ENCODE assay signal across 16 mouse cellular contexts in genomic region chr4:136943175-136943574, GRCm38 (mm10). TPM values are rescaled to one million over a fixed set of nuclear protein-coding genes. Genes with fewer than 3 reads are reported as not detected.
A peak's percentile ranks its signal among the peaks of the same experiment; 100 is the strongest.
DNase-seq lines count a peak whose midpoint lies in the region; ATAC-seq and TF ChIP-seq lines count a peak whose summit lies in the region.
"Had no signal": no experiment of that assay in that cellular context is flagged by ENCODE, and none has a peak within 500 bp of the region (broad histone marks: within the 10 kb centered on the region; RNA-seq: fewer than 3 reads in every experiment).

No protein-coding gene starts in this region.

- no peak overlapping the region for H3K27ac ChIP-seq in heart, postnatal 0 days (ENCODE audit: low read depth)
- no peak overlapping the region for H3K27ac ChIP-seq in hindbrain, embryonic 13.5 days
- no peak overlapping the region for H3K27ac ChIP-seq in midbrain, embryonic 16.5 days (ENCODE audit: low read length)
- H3K27ac ChIP-seq: forebrain, embryonic 10.5 days had no signal

- 0 out of 2 replicates have a peak overlapping the region, but pooled peaks have one; percentile 20 for H3K4me2 ChIP-seq in heart, postnatal 0 days (ENCODE audit: low read depth, low read length)
- peak overlapping the region; percentile 30 for H3K4me2 ChIP-seq in hindbrain, embryonic 13.5 days
- H3K4me2 ChIP-seq in midbrain, embryonic 16.5 days (ENCODE audit: low read length): peak overlapping the region; percentile 30; the same call in 1 of the 2 replicates

- H3K9ac ChIP-seq in heart, postnatal 0 days (replicated peaks; ENCODE audit: low read depth, low read length): no peak overlapping the region; the same call in 1 of the 2 replicates
- no peak overlapping the region for H3K9ac ChIP-seq in hindbrain, embryonic 13.5 days
- H3K9ac ChIP-seq in midbrain, embryonic 16.5 days (ENCODE audit: low read depth, low read length): peak overlapping the region; percentile 46; the same call in 1 of the 2 replicates
- H3K9ac ChIP-seq: liver, postnatal 0 days had no signal

- no peak for TF ChIP-seq EP300 in heart, postnatal 0 days (IDR thresholded peaks at IDR 0.05; ENCODE audit: low read depth)

- H3K4me3 ChIP-seq in heart, postnatal 0 days (ENCODE audit: low read depth, low read length): no peak overlapping the region
- H3K4me3 ChIP-seq in hindbrain, embryonic 13.5 days: no peak overlapping the region
- H3K4me3 ChIP-seq in midbrain, embryonic 16.5 days (ENCODE audit: low read depth, low read length): no peak overlapping the region
- H3K4me3 ChIP-seq: forebrain, embryonic 10.5 days had no signal

- H3K9me3 ChIP-seq in heart, postnatal 0 days (replicated peaks; ENCODE audit: control insufficient read depth, low read length): no peaks in the 10 kb centered on the region
- H3K9me3 ChIP-seq in hindbrain, embryonic 13.5 days: no peaks in the 10 kb centered on the region
- no peaks in the 10 kb centered on the region for H3K9me3 ChIP-seq in midbrain, embryonic 16.5 days (replicated peaks; ENCODE audit: control insufficient read depth, low read length, poor library complexity, severe bottlenecking)
- H3K9me3 ChIP-seq: forebrain, embryonic 10.5 days had no signal

- H3K27me3 ChIP-seq in heart, postnatal 0 days (ENCODE audit: control insufficient read depth, insufficient read depth, low read length): peaks cover 78% of the 10 kb centered on the region
- H3K27me3 ChIP-seq in hindbrain, embryonic 13.5 days: peaks cover 40% of the 10 kb centered on the region
- H3K27me3 ChIP-seq in midbrain, embryonic 16.5 days (ENCODE audit: control insufficient read depth, insufficient read depth, low read depth, low read length): no peaks in the 10 kb centered on the region; the same call in none of the 2 replicates

- H3K36me3 ChIP-seq in heart, postnatal 0 days (replicated peaks; ENCODE audit: control insufficient read depth, insufficient read depth, low read length): no peaks in the 10 kb centered on the region
- no peaks in the 10 kb centered on the region for H3K36me3 ChIP-seq in hindbrain, embryonic 13.5 days
- H3K36me3 ChIP-seq in midbrain, embryonic 16.5 days (ENCODE audit: control insufficient read depth, insufficient read depth, low read length): no peaks in the 10 kb centered on the region
- H3K36me3 ChIP-seq: forebrain, embryonic 10.5 days had no signal

- 0 out of 2 replicates have a peak, but pooled peaks cover 4% of the 10 kb centered on the region for H3K4me1 ChIP-seq in heart, postnatal 0 days (ENCODE audit: control insufficient read depth, insufficient read depth)
- peaks cover 39% of the 10 kb centered on the region for H3K4me1 ChIP-seq in hindbrain, embryonic 13.5 days (replicated peaks)
- H3K4me1 ChIP-seq in midbrain, embryonic 16.5 days (ENCODE audit: control insufficient read depth, insufficient read depth, low read length): peaks cover 16% of the 10 kb centered on the region

- DNase-seq in cerebellum, adult 11-12 months: peak; percentile 51
- no peak for DNase-seq in cerebellum, adult 11 months
- no peak for DNase-seq in heart, postnatal 0 days (ENCODE audit: low spot score)
- no peak for DNase-seq in heart, postnatal 36 days
- no peak for DNase-seq in right cerebral cortex, adult 18-20 months
- no peak for DNase-seq in T-cell, adult 2 months (ENCODE audit: low spot score)
- DNase-seq: gastrocnemius, postnatal 25 days; kidney, adult 9 months; liver, postnatal 0 days; right cerebral cortex, postnatal 25 days; thymus, postnatal 4 days had no signal

- 11% methylated on average over 13 of the region's 13 CpGs for WGBS in heart, postnatal 0 days
- WGBS in hindbrain, embryonic 13.5 days: 25% methylated on average over 13 of the region's 13 CpGs
- 23% methylated on average over 13 of the region's 13 CpGs for WGBS in midbrain, embryonic 16.5 days

- ATAC-seq in heart, postnatal 0 days (ENCODE audit: insufficient read depth, low read depth): no peak
- ATAC-seq in hindbrain, embryonic 13.5 days (ENCODE audit: low FRiP score): no peak
- no peak for ATAC-seq in midbrain, embryonic 16.5 days
- ATAC-seq: liver, postnatal 0 days had no signal

- TF ChIP-seq CTCF in heart, postnatal 0 days (IDR thresholded peaks at IDR 0.05; ENCODE audit: low read depth): no peak

- intact Hi-C loops in heart, postnatal 36 days (cut with DNase I): no loop called here

RNA-seq across cellular contexts. Expression of gene Epha8, which starts 13.4 kb away (rescaled TPM):
- 0.08 and 0.19 TPM in 2 replicates for total RNA-seq in heart, postnatal 0 days (2014; rRNA removed; ENCODE audit: low replicate concordance)
- not detected in 2 replicates for polyA plus RNA-seq in heart, postnatal 0 days (2015; fragmentation: Nextera tagmentation; extraction: Ambion mirVana)
- total RNA-seq in heart, postnatal 36 days (2021): not detected
- polyA plus RNA-seq in hindbrain, embryonic 13.5 days (2015; fragmentation: Nextera tagmentation; extraction: Ambion mirVana): 5.6 and 6.1 TPM in 2 replicates
- polyA plus RNA-seq in midbrain, embryonic 16.5 days (2015; fragmentation: Nextera tagmentation; extraction: Ambion mirVana): 18.4 and 20.7 TPM in 2 replicates
- total RNA-seq: gastrocnemius, postnatal 25 days; hematopoietic stem cell, adult 5-6 weeks; monocyte, adult 5-6 weeks had no signal

RNA-seq across cellular contexts. Expression of gene C1qa, which starts 44.6 kb away (rescaled TPM):
- total RNA-seq in heart, postnatal 0 days (2014; rRNA removed; ENCODE audit: low replicate concordance): 40.9 and 50.6 TPM in 2 replicates
- polyA plus RNA-seq in heart, postnatal 0 days (2015; fragmentation: Nextera tagmentation; extraction: Ambion mirVana): 25.9 and 27.6 TPM in 2 replicates
- total RNA-seq in heart, postnatal 36 days (2021): 10 to 100 TPM; 41.8 to 69.2 TPM
- 23.6 and 24.6 TPM in 2 replicates for polyA plus RNA-seq in hindbrain, embryonic 13.5 days (2015; fragmentation: Nextera tagmentation; extraction: Ambion mirVana)
- 22.9 and 26.3 TPM in 2 replicates for polyA plus RNA-seq in midbrain, embryonic 16.5 days (2015; fragmentation: Nextera tagmentation; extraction: Ambion mirVana)
- total RNA-seq: hematopoietic stem cell, adult 5-6 weeks; monocyte, adult 5-6 weeks had no signal

RNA-seq across cellular contexts. Expression of gene C1qc, which starts 50.3 kb away (rescaled TPM):
- 31.1 and 49.2 TPM in 2 replicates for total RNA-seq in heart, postnatal 0 days (2014; rRNA removed; ENCODE audit: low replicate concordance)
- polyA plus RNA-seq in heart, postnatal 0 days (2015; fragmentation: Nextera tagmentation; extraction: Ambion mirVana): 19.3 and 22.4 TPM in 2 replicates
- total RNA-seq in heart, postnatal 36 days (2021): 10 to 100 TPM; 32.6 to 53.9 TPM
- 19.5 and 24.3 TPM in 2 replicates for polyA plus RNA-seq in hindbrain, embryonic 13.5 days (2015; fragmentation: Nextera tagmentation; extraction: Ambion mirVana)
- 13.9 and 20.8 TPM in 2 replicates for polyA plus RNA-seq in midbrain, embryonic 16.5 days (2015; fragmentation: Nextera tagmentation; extraction: Ambion mirVana)
- total RNA-seq: monocyte, adult 5-6 weeks had no signal

RNA-seq across cellular contexts. Expression of gene C1qb, which starts 57.2 kb away (rescaled TPM):
- total RNA-seq in heart, postnatal 0 days (2014; rRNA removed; ENCODE audit: low replicate concordance): 38.7 and 64.1 TPM in 2 replicates
- polyA plus RNA-seq in heart, postnatal 0 days (2015; fragmentation: Nextera tagmentation; extraction: Ambion mirVana): 37.2 and 39.8 TPM in 2 replicates
- 10 to 100 TPM; 39.8 to 72.6 TPM for total RNA-seq in heart, postnatal 36 days (2021)
- polyA plus RNA-seq in hindbrain, embryonic 13.5 days (2015; fragmentation: Nextera tagmentation; extraction: Ambion mirVana): 37.9 and 48.5 TPM in 2 replicates
- 29.3 and 40.8 TPM in 2 replicates for polyA plus RNA-seq in midbrain, embryonic 16.5 days (2015; fragmentation: Nextera tagmentation; extraction: Ambion mirVana)
- total RNA-seq: monocyte, adult 5-6 weeks had no signal
